ENCODE assay signal across 13 mouse cellular contexts in the genomic region with DNA sequence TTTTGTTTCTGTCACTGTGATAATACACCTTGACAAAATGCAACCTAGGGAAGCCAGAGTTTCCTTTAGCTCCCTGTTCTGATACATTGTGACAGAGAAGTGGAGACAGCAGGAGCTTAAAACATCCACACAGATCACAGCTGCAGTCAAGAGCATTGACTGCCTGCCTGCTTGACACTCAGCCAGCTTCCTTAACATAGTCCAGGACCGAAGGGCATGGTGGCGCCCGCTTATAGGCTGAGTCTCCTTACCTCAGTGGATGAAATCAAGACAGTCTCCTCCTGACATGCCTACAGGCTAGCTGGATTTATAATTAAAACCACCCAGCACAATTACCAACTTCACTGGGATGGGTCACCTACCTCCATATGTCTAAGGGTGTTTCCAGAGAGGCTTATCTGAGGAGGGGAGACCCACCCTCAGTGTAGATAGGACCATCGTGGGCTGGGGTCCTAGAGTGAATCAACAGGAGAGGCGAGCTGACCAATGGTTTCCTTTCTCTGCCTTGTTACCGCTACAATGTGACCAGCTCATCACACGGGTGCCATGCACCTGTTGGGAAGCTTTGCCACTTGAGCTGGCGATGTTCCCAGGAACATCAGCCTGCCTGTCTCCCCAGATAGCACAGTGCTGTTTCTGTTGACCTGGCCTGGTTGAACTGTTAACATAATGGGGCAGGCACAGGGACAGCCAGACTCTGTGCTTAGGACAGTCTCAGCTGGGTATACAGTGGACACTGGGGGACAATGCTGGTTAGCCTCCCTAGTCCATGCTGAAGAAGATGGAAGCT.
DNase-seq lines count a peak whose midpoint lies in the region; ATAC-seq and TF ChIP-seq lines count a peak whose summit lies in the region.
"Had no signal": no experiment of that assay in that cellular context is flagged by ENCODE, and none has a peak within 500 bp of the region (broad histone marks: within the 10 kb centered on the region; RNA-seq: fewer than 3 reads in every experiment).

No protein-coding gene starts in this region.

- no peaks in the 10 kb centered on the region for H3K36me3 ChIP-seq in midbrain, embryonic 10.5 days
- no peaks in the 10 kb centered on the region for H3K36me3 ChIP-seq in midbrain, embryonic 11.5 days (ENCODE audit: control insufficient read depth, insufficient read depth, low read length)
- H3K36me3 ChIP-seq in midbrain, postnatal 0 days (ENCODE audit: insufficient read depth, low read length), result no peaks in the 10 kb centered on the region
- H3K36me3 ChIP-seq: limb, embryonic 12.5 days had no signal

- H3K4me3 ChIP-seq in midbrain, embryonic 10.5 days, result no peak overlapping the region
- no peak overlapping the region for H3K4me3 ChIP-seq in midbrain, embryonic 11.5 days (ENCODE audit: low read depth, low read length)
- no peak overlapping the region for H3K4me3 ChIP-seq in midbrain, postnatal 0 days (ENCODE audit: low read depth, low read length)
- H3K4me3 ChIP-seq: layer of hippocampus, adult 2 months; limb, embryonic 12.5 days had no signal

- 0 out of 2 replicates have a peak overlapping the region, but pooled peaks have one; percentile 49 for H3K27ac ChIP-seq in midbrain, embryonic 10.5 days (replicated peaks)
- no peak overlapping the region for H3K27ac ChIP-seq in midbrain, embryonic 11.5 days (ENCODE audit: low read depth, low read length)
- no peak overlapping the region for H3K27ac ChIP-seq in midbrain, postnatal 0 days (ENCODE audit: low read depth, low read length)
- H3K27ac ChIP-seq: layer of hippocampus, adult 2 months; limb, embryonic 12.5 days had no signal

- H3K9ac ChIP-seq in midbrain, embryonic 11.5 days (ENCODE audit: low read length), result no peak overlapping the region
- H3K9ac ChIP-seq in midbrain, postnatal 0 days (replicated peaks; ENCODE audit: low read length, poor library complexity, severe bottlenecking), result no peak overlapping the region
- H3K9ac ChIP-seq: limb, embryonic 12.5 days had no signal

- ATAC-seq in midbrain, embryonic 11.5 days (ENCODE audit: low FRiP score), result no peak
- no peak for ATAC-seq in midbrain, postnatal 0 days (ENCODE audit: low FRiP score)
- ATAC-seq: forebrain, embryonic 14.5 days had no signal

- no peak for DNase-seq in midbrain, embryonic 10.5 days (ENCODE audit: low spot score)
- DNase-seq in midbrain, embryonic 11.5 days (ENCODE audit: low spot score, missing footprints), result no peak
- peak; percentile 18 to 22 for DNase-seq in heart, adult 9 months (ENCODE audit: low spot score in 2 of 2)
- DNase-seq in heart, postnatal 4 days, result peak; percentile 24
- DNase-seq in midbrain, postnatal 0 days (ENCODE audit: low spot score), result peak; percentile 34
- no peak for DNase-seq in embryo, embryonic 11 days
- DNase-seq in thymus, postnatal 10 days (ENCODE audit: low spot score in 2 of 2), result no peak
- DNase-seq: kidney, adult 11 months; lung, postnatal 10 days; right cerebral cortex, postnatal 14 days had no signal

- peaks cover 10% of the 10 kb centered on the region for H3K4me1 ChIP-seq in midbrain, embryonic 10.5 days
- peaks cover 7% of the 10 kb centered on the region; the same call in 1 of the 2 replicates for H3K4me1 ChIP-seq in midbrain, embryonic 11.5 days (ENCODE audit: control insufficient read depth, insufficient read depth, low read length)
- H3K4me1 ChIP-seq in midbrain, postnatal 0 days (ENCODE audit: insufficient read depth, low read length), result no peaks in the 10 kb centered on the region

- H3K27me3 ChIP-seq in midbrain, embryonic 10.5 days (ENCODE audit: low read depth, poor library complexity, severe bottlenecking), result no peaks in the 10 kb centered on the region
- H3K27me3 ChIP-seq in midbrain, embryonic 11.5 days (ENCODE audit: control insufficient read depth, insufficient read depth, low read length), result no peaks in the 10 kb centered on the region
- no peaks in the 10 kb centered on the region for H3K27me3 ChIP-seq in midbrain, postnatal 0 days (ENCODE audit: insufficient read depth, low read length)
- H3K27me3 ChIP-seq: limb, embryonic 12.5 days had no signal

- no peaks in the 10 kb centered on the region for H3K9me3 ChIP-seq in midbrain, embryonic 10.5 days (replicated peaks)
- H3K9me3 ChIP-seq in midbrain, embryonic 11.5 days (ENCODE audit: control insufficient read depth, low read length), result no peaks in the 10 kb centered on the region; the same call in 1 of the 2 replicates
- no peaks in the 10 kb centered on the region for H3K9me3 ChIP-seq in midbrain, postnatal 0 days (ENCODE audit: low read length)

- 90% methylated on average over 8 of the region's 8 CpGs for WGBS in midbrain, embryonic 10.5 days
- 86% methylated on average over 8 of the region's 8 CpGs for WGBS in midbrain, embryonic 11.5 days
- 71% methylated on average over 8 of the region's 8 CpGs for WGBS in midbrain, postnatal 0 days

- no peak overlapping the region for H3K4me2 ChIP-seq in midbrain, embryonic 11.5 days
- no peak overlapping the region for H3K4me2 ChIP-seq in midbrain, postnatal 0 days (ENCODE audit: low read depth, low read length, poor library complexity, severe bottlenecking)
- H3K4me2 ChIP-seq: limb, embryonic 12.5 days had no signal

- no peak for TF ChIP-seq CTCF in midbrain, postnatal 0 days (IDR thresholded peaks at IDR 0.05)

Comparison
In these comparisons a context has a peak if more than half of its experiments do, and no peak if none do; other contexts are left out.
1. DNase-seq: peak in heart, adult 9 months (2 of 2), heart, postnatal 4 days (single experiment) and midbrain, postnatal 0 days (single experiment); none in midbrain, embryonic 10.5 days (single experiment), midbrain, embryonic 11.5 days (single experiment), embryo, embryonic 11 days (single experiment) and thymus, postnatal 10 days (0 of 2).